Mouse (Mus musculus) bone marrow, adult 2 months (tissue): ENCODE data around the gene Frmd5. TPM values are rescaled to one million over a fixed set of nuclear protein-coding genes. Genes with fewer than 3 reads are reported as not detected.
"Not testable (repeated sequence)": the region's sequence is repeated elsewhere in the genome, so short reads cannot be mapped to it uniquely, and the experiment has no call there.

Source experiments
- H3K27ac ChIP-seq: fragments of 200-500 bp; 2 replicates; pipeline ENCODE4 v1.5.1; 2012; ENCODE audit warnings: low read depth, mild to moderate bottlenecking, control low read depth, inconsistent platforms, low read length; ENCODE audit not compliant: control insufficient read depth, poor library complexity, insufficient read depth
- H3K4me1 ChIP-seq: fragments of 200-500 bp; 2 replicates; pipeline ENCODE4 v1.6.1; 2011; ENCODE audit warnings: low read length; ENCODE audit not compliant: control insufficient read depth, insufficient read depth
- H3K4me3 ChIP-seq: fragments of 200-500 bp; replicated peaks from 2 replicates; pipeline ENCODE3; 2011; ENCODE audit warnings: mild to moderate bottlenecking, low read depth, low read length, control low read depth; ENCODE audit not compliant: control insufficient read depth
- CTCF ChIP-seq: fragments of 200-500 bp; IDR thresholded peaks from 2 replicates; pipeline ENCODE4 v1.5.1; 2011; ENCODE audit warnings: low read length, control low read depth; ENCODE audit not compliant: control insufficient read depth, insufficient read depth
- POLR2A ChIP-seq: fragments of 200-500 bp; IDR thresholded peaks from 2 replicates; pipeline ENCODE4 v1.6.1; 2011; ENCODE audit warnings: low read depth, mild to moderate bottlenecking, control low read depth, low read length, borderline replicate concordance; ENCODE audit not compliant: control insufficient read depth
- WGBS: fragments of 180-500 bp; shearing (Covaris S2); methylation state at CpG from one replicate; pipeline ENCODE4 v1.1.7; 2018; 5-methylcytosine and 5-hydroxymethylcytosine counted together
- polyA plus RNA-seq: library from polyadenylated mRNA; stranded (reverse); fragments of >200 nt; gene quantifications from 2 replicates; pipeline ENCODE4 v1.2.4, GENCODE M21; 2011; ENCODE audit warnings: low replicate concordance; ENCODE audit not compliant: missing spikeins, insufficient read depth, insufficient read length

Frmd5 gene
- polyA plus RNA-seq, 1 experiment = not detected

DNA sequence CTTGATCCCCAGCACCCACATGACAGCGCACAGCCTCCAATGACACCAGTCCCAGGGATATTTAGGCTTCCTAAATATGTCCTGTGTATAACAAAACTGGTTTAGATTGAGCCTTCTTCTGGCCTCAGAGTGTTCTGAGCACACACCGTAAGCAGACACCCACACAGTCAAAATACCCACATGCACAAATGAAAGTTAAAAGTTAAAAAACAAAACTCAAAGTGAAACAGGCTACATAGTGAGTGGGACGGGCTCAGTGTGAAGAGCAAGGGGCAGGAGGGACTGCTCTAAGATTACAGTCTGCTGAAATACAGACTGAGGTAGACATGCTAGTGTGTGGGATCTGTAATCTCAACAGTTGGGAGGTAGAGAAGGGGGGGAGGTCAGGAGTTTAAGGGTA, 236.8 kb downstream of the Frmd5 start:
- no peak overlapping the region for H3K27ac ChIP-seq
- no peak overlapping the region for H3K4me3 ChIP-seq
- 74% methylated on average over 3 of the region's 3 CpGs for WGBS
- TF ChIP-seq CTCF = no peak
- no peaks in the 10 kb centered on the region for H3K4me1 ChIP-seq

DNA sequence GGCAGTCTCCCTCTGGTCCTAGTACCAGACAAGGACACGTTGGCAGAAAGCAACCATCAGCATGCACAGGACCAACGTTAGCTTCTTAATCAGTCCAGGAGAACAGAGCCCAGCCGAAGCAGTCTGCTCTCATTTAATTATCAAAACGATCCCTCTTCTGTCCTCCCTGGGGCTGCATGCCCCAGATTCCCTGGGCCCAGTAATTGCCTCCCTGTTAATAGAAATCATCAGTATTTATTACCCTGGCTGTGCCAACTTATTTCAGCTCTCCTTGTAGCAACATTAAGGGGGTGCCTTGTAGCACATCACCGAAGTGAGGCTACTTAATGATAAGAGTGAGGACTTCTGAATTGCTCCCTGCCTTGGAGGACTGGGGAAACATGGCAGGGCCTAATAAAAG, 241.0 kb downstream of the Frmd5 start:
- TF ChIP-seq POLR2A = no peak
- no peak for TF ChIP-seq CTCF
- Histone ChIP-seq H3K4me1 (no peaks in the 10 kb centered on the region), H3K4me3 (no peak overlapping the region), H3K27ac (no peak overlapping the region)
- WGBS = 68% methylated on average over 5 of the region's 5 CpGs

DNA sequence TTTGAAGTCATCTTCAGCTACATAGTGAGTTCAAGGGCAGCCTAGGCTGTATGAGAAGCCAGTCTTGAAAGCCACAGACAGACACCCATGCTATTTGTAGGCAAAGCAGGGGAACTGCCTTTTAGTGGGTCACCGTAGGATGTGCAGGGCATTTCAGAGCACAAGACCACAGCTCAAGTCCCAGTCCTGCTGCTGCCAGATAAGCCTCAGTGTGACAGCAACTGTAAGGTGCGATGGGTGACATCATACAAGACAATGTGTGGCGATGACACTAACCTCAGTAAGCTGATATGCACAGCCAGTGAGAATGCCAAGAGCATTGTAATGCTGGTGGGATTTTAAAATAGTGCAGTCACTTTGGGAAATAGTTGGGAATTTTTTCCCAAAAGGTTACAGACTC, 243.8 kb downstream of the Frmd5 start:
- WGBS = 63% methylated on average over 3 of the region's 3 CpGs
- no peaks in the 10 kb centered on the region for H3K4me1 ChIP-seq
- no peak for TF ChIP-seq POLR2A
- TF ChIP-seq CTCF = no peak
- H3K4me3 ChIP-seq = no peak overlapping the region
- no peak overlapping the region for H3K27ac ChIP-seq

DNA sequence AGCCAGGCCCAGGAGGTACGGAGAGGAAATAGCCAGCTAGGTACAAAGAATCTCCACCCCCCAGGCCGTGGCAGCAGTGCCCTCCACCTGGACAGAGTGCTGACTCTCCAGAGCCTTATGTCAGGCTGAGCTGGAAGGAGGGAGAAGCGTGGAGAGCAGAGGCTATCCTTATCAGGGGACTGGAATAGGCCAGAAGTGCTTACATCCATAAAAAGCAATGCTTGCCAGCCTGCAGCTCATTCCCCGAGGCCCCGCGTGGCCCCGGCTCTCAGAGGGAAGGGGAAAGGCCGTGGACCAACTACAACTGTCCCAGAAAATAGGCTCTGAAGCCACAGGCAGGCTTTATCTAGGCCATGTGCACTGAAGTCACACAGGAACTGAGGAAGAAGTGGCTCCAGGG, 255.6 kb downstream of the Frmd5 start:
- 66% methylated on average over 8 of the region's 8 CpGs for WGBS
- TF ChIP-seq CTCF (no peak), POLR2A (no peak)
- H3K4me1 ChIP-seq = no peaks in the 10 kb centered on the region
- H3K27ac ChIP-seq = no peak overlapping the region
- no peak overlapping the region for H3K4me3 ChIP-seq

DNA sequence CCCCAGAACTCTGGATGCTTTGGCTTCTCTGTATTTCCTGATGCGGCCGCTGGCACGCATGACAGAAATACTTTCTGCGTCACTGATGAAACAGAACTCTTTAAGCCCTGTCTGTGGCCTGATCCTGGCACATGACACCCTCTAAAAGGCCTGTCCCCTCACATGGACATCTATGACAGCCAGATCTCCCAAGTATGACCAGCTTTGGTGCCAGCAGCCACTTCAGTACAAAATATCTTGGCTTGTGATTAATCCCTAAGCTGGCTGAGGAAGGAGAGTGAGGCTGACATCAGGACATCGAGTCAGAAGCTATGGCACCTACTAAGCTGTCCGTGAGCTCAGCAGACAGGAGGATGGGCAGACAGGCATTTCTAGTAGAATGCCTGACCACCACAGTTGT, 257.3 kb downstream of the Frmd5 start:
- H3K27ac ChIP-seq = no peak overlapping the region
- no peak for TF ChIP-seq CTCF
- no peak for TF ChIP-seq POLR2A
- 90% methylated on average over 6 of the region's 6 CpGs for WGBS

DNA sequence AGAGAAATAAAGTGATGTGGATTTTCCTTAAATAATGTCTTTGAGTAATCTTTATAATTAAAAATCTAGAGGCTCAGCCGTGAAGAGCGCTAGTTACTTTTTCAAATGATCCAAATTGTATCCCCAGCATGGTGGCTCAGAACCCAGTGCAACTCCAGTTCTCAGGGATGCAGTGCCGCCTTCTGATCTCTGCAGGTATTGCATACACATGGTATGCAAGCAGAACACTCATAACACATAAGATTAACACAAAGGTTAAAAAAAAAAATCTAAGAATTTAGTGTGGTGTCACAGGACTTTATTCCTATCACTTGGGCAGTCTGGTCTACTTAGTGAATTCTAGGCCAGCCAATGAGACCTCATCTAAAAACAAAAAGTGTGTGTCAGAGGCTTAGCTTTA, 262.1 kb downstream of the Frmd5 start:
- TF ChIP-seq POLR2A (no peak), CTCF (no peak)
- no peaks in the 10 kb centered on the region for H3K4me1 ChIP-seq
- 90% methylated on average over 3 of the region's 3 CpGs for WGBS
- H3K27ac ChIP-seq = no peak overlapping the region
- H3K4me3 ChIP-seq = no peak overlapping the region

More for the DNA sequence above, 257.3 kb downstream of the Frmd5 start:
- no peaks in the 10 kb centered on the region for H3K4me1 ChIP-seq
- no peak overlapping the region for H3K4me3 ChIP-seq

DNA sequence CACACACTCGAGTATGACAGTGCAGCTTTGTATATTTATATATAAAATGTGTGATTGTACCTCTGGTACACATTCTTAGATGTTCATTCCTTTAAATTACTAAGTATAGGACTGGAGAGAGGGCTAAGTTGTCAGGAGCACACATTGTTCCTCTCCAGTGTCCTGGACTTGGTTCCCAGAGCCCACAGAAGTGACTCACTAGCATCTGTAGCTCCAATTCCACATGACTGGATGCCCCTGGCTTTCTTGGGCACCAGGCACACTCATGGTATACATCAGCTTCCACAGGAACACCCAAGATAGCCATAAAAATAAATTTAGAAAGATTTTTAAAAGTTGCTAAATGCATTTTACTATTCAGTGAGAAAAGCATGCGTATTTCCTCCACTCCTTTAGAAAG, 281.8 kb downstream of the Frmd5 start:
- 85% methylated on average over 2 of the region's 2 CpGs for WGBS
- Histone ChIP-seq H3K4me3 (no peak overlapping the region), H3K27ac (no peak overlapping the region), H3K4me1 (no peaks in the 10 kb centered on the region)
- TF ChIP-seq CTCF (no peak), POLR2A (no peak)

DNA sequence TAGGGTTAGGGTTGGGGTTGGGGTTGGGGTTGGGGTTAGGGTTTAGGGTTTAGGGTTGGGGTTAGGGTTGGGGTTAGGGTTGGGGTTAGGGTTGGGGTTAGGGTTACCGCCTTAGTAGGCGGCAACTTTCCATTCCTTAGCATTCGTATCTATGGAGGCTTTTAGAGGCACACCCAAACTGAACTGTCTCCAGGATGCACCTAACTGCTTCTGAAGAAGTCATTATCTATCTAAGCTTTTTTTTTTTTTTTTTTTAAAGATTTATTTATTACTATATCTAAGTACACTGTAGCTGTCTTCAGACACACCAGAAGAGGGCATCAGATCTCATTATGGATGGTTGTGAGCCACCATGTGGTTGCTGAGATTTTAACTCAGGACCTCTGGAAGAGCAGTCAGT, 284.1 kb downstream of the Frmd5 start:
- not testable (repeated sequence) for H3K27ac ChIP-seq, H3K4me3 ChIP-seq, H3K4me1 ChIP-seq
- 83% methylated on average over 3 of the region's 3 CpGs for WGBS

DNA sequence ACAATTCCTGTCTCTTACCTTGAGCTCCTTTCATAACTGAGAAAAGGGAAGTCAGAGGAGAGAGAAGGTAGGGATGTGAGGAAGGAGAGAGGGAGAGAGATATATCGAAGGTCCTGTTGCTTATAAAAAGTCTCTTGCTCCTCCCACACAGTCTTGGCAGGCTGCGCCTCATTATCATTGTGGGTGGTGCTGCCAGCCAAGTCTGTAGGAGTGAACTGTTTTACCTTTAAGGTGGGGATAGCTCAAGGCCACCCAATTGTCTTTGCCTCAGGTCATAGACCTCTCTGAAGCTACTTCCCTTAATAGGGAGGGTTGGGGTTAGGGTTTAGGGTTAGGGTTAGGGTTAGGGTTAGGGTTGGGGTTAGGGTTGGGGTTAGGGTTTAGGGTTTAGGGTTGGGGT, 284.9 kb downstream of the Frmd5 start:
- WGBS = 72% methylated on average over 2 of the region's 2 CpGs
- no peak overlapping the region for H3K4me3 ChIP-seq
- no peak overlapping the region for H3K27ac ChIP-seq
- TF ChIP-seq POLR2A (no peak), CTCF (no peak)
- H3K4me1 ChIP-seq = no peaks in the 10 kb centered on the region

DNA sequence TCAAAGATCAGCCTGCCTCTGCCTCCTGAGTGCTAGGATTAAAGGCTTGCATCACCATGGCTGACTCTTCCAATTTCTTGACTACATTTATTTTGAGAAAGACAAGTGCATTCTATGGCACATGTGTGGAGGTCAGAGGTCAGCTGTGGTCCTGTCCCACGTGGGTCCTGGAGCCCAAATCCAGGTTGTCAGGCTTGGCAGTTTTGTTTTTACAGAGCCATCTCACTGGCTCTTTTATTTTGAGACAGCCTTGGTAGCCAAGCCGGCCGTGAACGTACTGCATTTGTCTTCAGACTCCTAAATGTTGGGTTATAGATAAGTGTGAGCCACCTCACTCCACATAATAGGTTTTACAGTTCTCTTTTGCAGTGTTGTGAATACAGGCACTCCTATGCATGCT, 288.2 kb downstream of the Frmd5 start:
- H3K4me3 ChIP-seq, H3K4me1 ChIP-seq, H3K27ac ChIP-seq: not testable (repeated sequence)
- 91% methylated on average over 4 of the region's 4 CpGs for WGBS
